Mouse (Mus musculus) myocyte (in vitro differentiated cells): ENCODE results near the gene Prpf31. TPM values are rescaled to one million over a fixed set of nuclear protein-coding genes. Genes with fewer than 3 reads are reported as not detected.

Experiments
- H3K27me3 ChIP-seq: one replicate; pipeline ENCODE4 v1.6.1; 2011; ENCODE audit not compliant: control insufficient read depth, insufficient read depth, insufficient read length
- H3K36me3 ChIP-seq: one replicate; pipeline ENCODE4 v1.6.1; 2011; ENCODE audit not compliant: control insufficient read depth, insufficient read depth
- H3K4me2 ChIP-seq: one replicate; pipeline ENCODE4 v1.6.1; 2011; ENCODE audit warnings: low read depth, control low read depth
- H3K4me3 ChIP-seq: one replicate; pipeline ENCODE4 v1.5.1; 2011; ENCODE audit warnings: mild to moderate bottlenecking, control low read depth, moderate library complexity
- H3K79me2 ChIP-seq: one replicate; pipeline ENCODE4 v1.6.1; 2011; ENCODE audit not compliant: control insufficient read depth, insufficient read depth
- H3ac ChIP-seq: one replicate; pipeline ENCODE4 v1.6.1; 2011; ENCODE audit not compliant: control insufficient read depth, insufficient read length
- CEBPB ChIP-seq: IDR thresholded peaks from 2 replicates; pipeline ENCODE4 v1.6.1; 2011; ENCODE audit warnings: mild to moderate bottlenecking, moderate library complexity; ENCODE audit not compliant: poor library complexity, insufficient read depth, severe bottlenecking
- E2F4 ChIP-seq: IDR thresholded peaks from one replicate; pipeline ENCODE4 v1.6.1; 2011; ENCODE audit warnings: mild to moderate bottlenecking, control low read depth, moderate library complexity; ENCODE audit not compliant: insufficient read depth
- MAX ChIP-seq: IDR thresholded peaks from one replicate; pipeline ENCODE4 v1.6.1; 2011; ENCODE audit warnings: low read depth, mild to moderate bottlenecking, control low read depth
- MYOD1 ChIP-seq, 3 experiments: IDR thresholded peaks; one replicate each; pipeline ENCODE4 v1.6.1; 2011; ENCODE audit warnings: control low read depth in 2 of 3, low read depth in 2 of 3, mild to moderate bottlenecking in 2 of 3, moderate library complexity in 1 of 3; ENCODE audit not compliant: insufficient read length in 2 of 3, control insufficient read depth in 1 of 3
- MYOG ChIP-seq, 3 experiments: IDR thresholded peaks; one replicate each; pipeline ENCODE4 v1.6.1; 2011; ENCODE audit warnings: control low read depth in 2 of 3, low read depth in 2 of 3, mild to moderate bottlenecking in 2 of 3; ENCODE audit not compliant: insufficient read length in 2 of 3, control insufficient read depth in 1 of 3, insufficient read depth in 1 of 3
- POLR2A ChIP-seq: IDR thresholded peaks from one replicate; pipeline ENCODE4 v1.6.1; 2011; ENCODE audit warnings: low read depth, mild to moderate bottlenecking, control low read depth, moderate library complexity; ENCODE audit not compliant: insufficient read length
- POLR2AphosphoS2 ChIP-seq: IDR thresholded peaks from one replicate; pipeline ENCODE4 v1.6.1; 2011; ENCODE audit warnings: low read depth, control low read depth; ENCODE audit not compliant: insufficient read length
- REST ChIP-seq: IDR thresholded peaks from one replicate; pipeline ENCODE4 v1.6.1; 2011; ENCODE audit warnings: mild to moderate bottlenecking, control low read depth, moderate library complexity; ENCODE audit not compliant: insufficient read depth, insufficient read length
- SRF ChIP-seq: IDR thresholded peaks from one replicate; pipeline ENCODE4 v1.6.1; 2011; ENCODE audit warnings: low read depth; ENCODE audit not compliant: control insufficient read depth, insufficient read length
- TCF12 ChIP-seq: IDR thresholded peaks from one replicate; pipeline ENCODE4 v1.6.1; 2011; ENCODE audit warnings: mild to moderate bottlenecking, control low read depth; ENCODE audit not compliant: poor library complexity, insufficient read depth, severe bottlenecking
- TCF3 ChIP-seq: IDR thresholded peaks from one replicate; pipeline ENCODE4 v1.6.1; 2011; ENCODE audit warnings: low read depth, control low read depth; ENCODE audit not compliant: insufficient read length
- USF1 ChIP-seq: IDR thresholded peaks from one replicate; pipeline ENCODE4 v1.6.1; 2011; ENCODE audit warnings: low read depth, mild to moderate bottlenecking, control low read depth, moderate library complexity
- polyA plus RNA-seq: library from polyadenylated mRNA; unstranded; fragments of >200 nt; fragmentation: generic; extraction: Trizol; gene quantifications from one replicate; pipeline ENCODE4 v1.2.1, GENCODE M21; 2012; ENCODE audit warnings: missing spikeins

The Prpf31 gene
- polyA plus RNA-seq, 1 experiment = 54.8 TPM

DNA sequence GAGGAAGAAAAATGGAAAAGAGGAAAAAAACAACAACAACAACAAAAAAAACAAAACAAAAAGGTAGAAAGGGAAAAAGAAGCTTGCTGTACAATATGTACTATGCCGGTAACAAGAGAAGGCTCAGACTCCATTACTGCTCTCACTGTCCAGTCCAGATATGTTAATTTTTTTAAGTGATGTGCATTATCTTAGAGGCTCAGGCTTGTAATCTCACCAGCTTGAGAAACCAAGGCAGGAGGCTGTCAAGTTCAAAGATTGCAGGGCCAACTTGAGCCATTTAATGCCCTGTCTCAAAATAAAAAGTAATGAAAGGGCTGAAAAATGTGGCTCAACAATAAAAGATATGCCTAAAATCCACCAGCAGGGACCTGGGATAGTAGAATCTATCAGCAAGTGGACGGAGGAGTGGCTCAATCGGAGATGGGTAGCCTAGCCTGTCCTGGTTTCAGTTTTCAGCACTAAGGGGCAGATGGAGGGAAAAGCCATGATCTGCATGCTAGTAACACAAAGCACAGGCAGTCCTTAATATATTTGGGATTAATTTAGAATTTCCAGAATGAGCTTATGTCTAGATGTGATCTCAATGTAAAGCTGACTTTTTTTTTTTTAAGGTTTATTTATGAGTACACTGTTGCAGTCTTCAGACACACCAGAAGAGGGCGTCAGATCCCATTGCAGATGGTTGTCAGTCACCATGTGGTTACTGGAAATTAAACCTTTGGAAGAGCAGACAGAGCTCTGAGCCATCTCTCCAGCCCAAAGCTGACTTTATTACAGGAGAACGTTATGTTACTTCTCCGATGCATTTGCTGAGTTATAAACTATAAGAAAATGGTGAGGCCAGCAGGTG is 13.2 kb upstream of the Prpf31 start:
- H3K36me3 ChIP-seq = no peaks in the 10 kb centered on the region
- H3K4me3 ChIP-seq = peak overlapping the region; percentile 64
- TF ChIP-seq USF1 (no peak), TCF3 (no peak), TCF12 (no peak), MAX (no peak), CEBPB (no peak), SRF (no peak), REST (no peak), MYOD1 (IDR thresholded peaks at IDR 0.05; ENCODE audit: control insufficient read depth in 1 of 3, insufficient read length in 2 of 3, low read depth in 2 of 3) (no peak), E2F4 (no peak), POLR2AphosphoS2 (no peak), MYOG (IDR thresholded peaks at IDR 0.05; ENCODE audit: control insufficient read depth in 1 of 3, insufficient read depth in 1 of 3, insufficient read length in 2 of 3, low read depth in 2 of 3) (no peak), POLR2A (no peak)
- H3K27me3 ChIP-seq = peaks cover 13% of the 10 kb centered on the region
- peak overlapping the region; percentile 3 for H3K4me2 ChIP-seq
- H3ac ChIP-seq = peak overlapping the region; percentile 38
- H3K79me2 ChIP-seq = peaks cover 12% of the 10 kb centered on the region

DNA sequence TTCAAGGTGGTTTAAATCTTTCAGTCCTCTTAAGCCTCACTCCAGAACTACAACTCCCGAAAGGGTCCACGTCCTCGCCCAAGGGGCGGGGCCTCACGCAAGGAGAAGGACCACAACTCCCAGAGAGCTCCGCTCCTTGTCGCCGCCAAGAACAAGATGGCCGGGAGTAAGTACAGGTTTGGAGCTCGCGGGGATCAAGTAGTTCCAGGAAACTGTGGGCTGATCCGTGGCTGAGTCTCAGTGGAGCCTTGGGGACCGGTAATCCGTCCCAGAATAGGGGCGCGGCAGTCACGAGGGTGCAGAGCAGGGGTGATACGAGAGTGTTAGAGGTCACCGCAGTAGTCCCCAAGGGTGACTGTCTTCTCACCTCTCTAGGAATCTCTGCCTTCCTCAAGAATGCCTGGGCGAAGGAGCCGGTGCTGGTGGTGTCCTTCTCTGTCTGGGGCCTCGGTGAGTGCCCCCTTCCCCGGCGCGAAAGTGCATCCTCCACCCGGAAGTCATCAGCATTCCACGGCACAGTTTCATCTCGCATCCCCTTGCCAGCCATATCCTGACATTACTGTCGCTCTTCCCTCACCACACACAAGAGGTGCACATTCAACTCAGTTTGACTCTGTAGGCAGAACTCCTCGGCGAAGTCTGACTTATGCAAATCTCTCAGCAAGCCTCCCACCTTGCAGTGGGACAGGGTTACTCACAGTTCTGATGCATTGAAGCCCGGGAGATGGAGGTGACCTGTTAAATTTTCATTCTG is 12.4 kb upstream of the Prpf31 start, which contains the start of gene Ndufa3:
Gene Ndufa3, plus strand, starts transcription at position 132 of the 754 bp plus-strand sequence.
- TF ChIP-seq POLR2A (peak; percentile 56), POLR2AphosphoS2 (peak; percentile 61), REST (no peak)
- Histone ChIP-seq H3K36me3 (no peaks in the 10 kb centered on the region), H3K4me3 (peak within 1 kb of the TSS; percentile 64), H3K27me3 (peaks cover 13% of the 10 kb centered on the region), H3K4me2 (peak within 1 kb of the TSS; percentile 93), H3ac (peak within 1 kb of the TSS; percentile 38), H3K79me2 (peaks cover 12% of the 10 kb centered on the region)

DNA sequence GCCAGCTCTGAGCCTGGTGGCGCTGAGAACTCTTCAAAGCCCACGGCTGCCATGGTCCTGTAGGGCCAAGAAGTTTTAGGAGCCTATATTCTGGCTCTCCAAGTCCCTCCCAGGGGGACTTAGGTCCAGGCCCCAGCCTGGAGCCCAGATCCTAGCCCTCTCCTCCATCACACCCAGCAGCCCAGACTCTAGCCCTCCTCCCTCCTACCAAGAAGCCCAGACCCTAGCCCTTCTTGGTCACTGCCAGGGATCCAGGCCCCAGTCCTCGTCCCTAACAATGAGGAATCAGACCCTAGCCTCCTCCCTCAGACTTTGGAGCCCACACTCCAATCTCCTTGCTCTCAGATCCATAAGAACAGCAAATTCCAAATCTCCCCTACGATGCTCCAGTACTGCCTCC is 755 bp upstream of the Prpf31 start:
- Histone ChIP-seq H3K4me3 (peak overlapping the region; percentile 69), H3ac (peak overlapping the region; percentile 82), H3K36me3 (peaks cover 8% of the 10 kb centered on the region), H3K27me3 (no peaks in the 10 kb centered on the region), H3K4me2 (peak overlapping the region; percentile 94), H3K79me2 (peaks cover 35% of the 10 kb centered on the region)
- TF ChIP-seq E2F4 (no peak), MYOG (IDR thresholded peaks at IDR 0.05; ENCODE audit: control insufficient read depth in 1 of 3, insufficient read depth in 1 of 3, insufficient read length in 2 of 3, low read depth in 2 of 3) (no peak), MAX (no peak)

DNA sequence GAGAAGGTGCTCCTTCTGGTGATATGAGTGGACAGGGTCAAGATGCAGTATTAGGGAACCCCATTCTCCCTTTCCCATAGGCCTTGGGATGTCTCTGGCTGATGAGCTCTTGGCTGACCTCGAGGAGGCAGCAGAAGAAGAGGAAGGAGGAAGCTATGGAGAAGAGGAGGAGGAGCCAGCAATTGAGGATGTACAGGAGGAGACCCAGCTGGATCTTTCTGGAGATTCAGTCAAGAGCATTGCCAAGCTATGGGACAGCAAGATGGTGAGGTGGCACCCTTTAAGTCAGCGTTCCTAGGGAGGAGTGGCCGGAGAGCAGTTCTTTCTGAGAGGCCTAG is 662 bp downstream of the Prpf31 start:
- peaks cover 12% of the 10 kb centered on the region for H3K36me3 ChIP-seq

DNA sequence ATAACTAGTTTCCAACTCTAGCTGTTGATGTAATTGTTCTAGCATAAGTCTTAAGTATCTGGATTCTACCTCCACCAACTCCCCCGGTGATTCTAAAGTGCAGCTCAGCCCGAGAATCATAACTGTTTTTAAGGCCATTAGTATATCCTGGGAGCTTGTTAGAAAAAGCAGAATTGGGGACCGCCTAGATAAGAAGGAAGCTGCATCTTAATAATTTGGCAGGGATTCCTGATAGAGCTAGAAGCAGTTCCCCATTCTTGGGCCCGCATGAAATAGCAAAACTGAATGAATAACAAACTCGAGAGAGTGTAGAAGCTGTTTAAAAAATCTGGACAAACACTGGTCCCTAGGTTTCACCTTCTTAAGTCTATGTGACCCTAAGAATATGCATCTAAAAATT is 13.6 kb downstream of the Prpf31 start:
- peaks cover 29% of the 10 kb centered on the region for H3K79me2 ChIP-seq
- H3K4me3 ChIP-seq = no peak overlapping the region
- no peak for TF ChIP-seq TCF12
- no peak for TF ChIP-seq USF1
- no peak for TF ChIP-seq SRF
- H3K27me3 ChIP-seq = no peaks in the 10 kb centered on the region
- H3K36me3 ChIP-seq = no peaks in the 10 kb centered on the region
- H3K4me2 ChIP-seq = no peak overlapping the region
- H3ac ChIP-seq = no peak overlapping the region

More for the DNA sequence above, 662 bp downstream of the Prpf31 start:
- Histone ChIP-seq H3ac (no peak overlapping the region), H3K4me3 (peak overlapping the region; percentile 69), H3K4me2 (peak overlapping the region; percentile 89), H3K79me2 (peaks cover 35% of the 10 kb centered on the region), H3K27me3 (no peaks in the 10 kb centered on the region)
- no peak for TF ChIP-seq TCF12
- TF ChIP-seq MAX = no peak
- TF ChIP-seq USF1 = no peak
- TF ChIP-seq REST = no peak
- no peak for TF ChIP-seq MYOD1 (IDR thresholded peaks at IDR 0.05; ENCODE audit: control insufficient read depth in 1 of 3, insufficient read length in 2 of 3, low read depth in 2 of 3)
- TF ChIP-seq POLR2AphosphoS2 = no peak
- TF ChIP-seq MYOG (IDR thresholded peaks at IDR 0.05; ENCODE audit: control insufficient read depth in 1 of 3, insufficient read depth in 1 of 3, insufficient read length in 2 of 3, low read depth in 2 of 3) = no peak
